Mouse (Mus musculus) megakaryocyte, adult 5-6 weeks (primary cell): ENCODE data around the gene Ascc2. TPM values are rescaled to one million over a fixed set of nuclear protein-coding genes. Genes with fewer than 3 reads are reported as not detected.

Experiments
- ATAC-seq: 2 replicates; pipeline ENCODE4 v1.8.0; 2016; ENCODE audit warnings: mild to moderate bottlenecking, inconsistent platforms; ENCODE audit not compliant: poor library complexity, severe bottlenecking
- total RNA-seq, 2 experiments: library from RNA; stranded (forward) in 1 of 2; stranded (reverse) in 1 of 2; fragments of 153-499, 151-499 nt in 1 of 2; fragments of 221-1000, 200-1000 nt in 1 of 2; gene quantifications; 2 replicates each; pipeline versions ENCODE4 v1.2.3 to v1.2.4; 2015 to 2017

Gene Ascc2
- 14.4 and 14.6 TPM in 2 replicates for total RNA-seq (2015)
- 15.7 and 16.0 TPM in 2 replicates for total RNA-seq (2017)

DNA sequence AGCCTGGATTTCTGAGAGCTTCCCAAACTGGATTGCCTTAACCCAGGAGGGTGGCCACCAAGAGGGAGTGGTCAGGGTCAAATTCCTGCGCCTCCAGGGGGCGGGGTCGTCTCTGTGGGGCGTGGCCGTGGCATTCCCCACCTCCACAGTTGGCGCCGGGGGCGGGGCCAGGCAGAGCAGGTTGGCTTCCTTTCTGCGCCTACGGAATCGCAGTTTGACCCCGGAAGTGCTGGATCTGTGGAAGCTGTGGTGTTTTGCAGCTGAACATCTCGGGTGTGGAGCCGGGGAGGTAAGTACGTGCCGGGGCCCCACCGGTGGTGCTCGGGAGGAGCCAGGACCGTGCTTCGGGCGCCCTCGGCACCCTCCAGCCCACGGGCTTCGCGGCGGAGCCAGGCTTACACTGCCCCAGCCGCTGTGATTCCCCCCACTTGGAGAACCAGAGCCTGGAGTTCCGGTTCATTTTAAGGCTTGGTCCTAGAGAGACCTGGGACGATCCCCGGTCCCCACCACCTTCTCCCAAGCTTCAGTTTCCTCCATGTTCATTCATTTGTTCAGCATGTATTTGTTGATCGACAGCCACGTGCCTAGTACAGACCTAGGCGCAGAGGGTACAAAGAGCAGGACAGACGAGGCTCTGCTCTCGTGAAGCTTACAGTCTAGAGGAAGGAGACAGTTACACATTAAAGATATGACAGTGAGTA is at the start of gene Ascc2:
Gene Ascc2 (plus strand): TSS at position 214 of the 701 bp plus-strand sequence.
- peak; percentile 98 for ATAC-seq

DNA sequence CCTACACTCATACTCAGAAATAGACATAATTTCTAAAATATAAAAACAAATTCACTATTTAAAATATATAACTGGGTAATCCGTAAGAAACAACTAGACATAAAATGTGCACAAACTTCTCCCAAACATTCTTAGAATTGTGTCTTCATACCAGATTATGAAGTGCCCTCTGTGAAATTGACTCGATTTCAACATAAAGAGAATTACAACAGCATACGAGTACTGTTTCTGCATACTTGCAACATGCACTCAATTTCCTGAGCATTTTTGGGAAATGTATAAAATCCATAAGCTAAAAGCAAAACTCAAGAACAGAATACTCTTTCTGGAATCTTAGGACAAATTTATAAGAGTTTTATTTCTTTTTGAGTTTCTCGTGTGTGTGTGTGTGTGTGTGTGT is 45.7 kb upstream of the Ascc2 start:
- peak; percentile 26; the same call in 1 of the 2 replicates for ATAC-seq

DNA sequence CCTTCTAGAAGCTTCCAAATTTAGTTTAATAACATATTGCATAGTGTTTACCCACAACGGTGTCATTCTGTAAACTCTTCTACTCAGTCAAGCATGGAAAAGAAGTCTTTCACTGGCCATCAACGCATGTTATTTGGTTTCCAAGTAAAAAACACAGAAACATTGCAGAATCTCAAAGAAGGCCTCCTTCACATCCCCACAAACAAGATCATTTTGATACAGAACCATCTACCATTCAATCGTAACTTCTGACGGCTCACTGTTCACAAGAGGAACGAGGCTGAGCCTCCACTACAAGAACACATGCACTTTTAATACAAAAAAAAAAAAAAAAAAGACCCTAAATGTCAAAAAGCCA is 44.1 kb upstream of the Ascc2 start:
- ATAC-seq = no peak

DNA sequence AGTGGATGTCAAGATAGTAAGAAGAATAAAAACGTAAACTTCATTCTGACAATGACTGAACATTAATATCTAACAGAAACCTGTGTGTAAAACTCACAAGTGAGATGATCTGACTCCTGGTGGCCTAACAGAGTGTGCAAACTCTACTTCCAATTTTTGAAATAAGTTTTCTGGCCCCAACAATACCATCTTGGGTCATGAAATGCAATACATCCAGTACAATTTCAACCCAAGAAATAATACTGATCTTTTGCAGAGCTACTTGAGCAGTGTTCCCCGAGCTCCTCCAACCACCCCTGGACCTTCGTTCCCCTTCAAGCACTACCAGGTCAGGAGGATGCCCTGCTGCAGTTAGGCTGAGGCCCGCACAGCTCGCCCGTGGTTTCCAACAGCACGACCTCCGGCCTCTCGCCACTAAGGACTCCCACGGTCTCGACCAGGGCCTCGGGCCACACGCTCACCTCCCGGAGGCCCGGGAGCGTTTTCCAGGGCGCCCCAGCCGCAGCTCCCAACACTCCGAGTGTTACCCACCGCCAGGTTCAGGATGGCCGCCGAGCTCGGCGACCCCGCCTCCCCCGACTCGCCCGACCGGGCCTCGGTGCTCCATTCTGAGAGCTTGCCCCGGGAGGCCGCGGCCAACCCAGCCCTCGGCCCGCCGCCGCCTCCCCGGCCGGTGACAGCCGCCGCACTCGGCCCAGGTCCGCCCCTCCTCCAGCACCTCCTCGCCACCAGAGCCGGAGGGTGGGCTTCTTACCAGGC is 43.5 kb upstream of the Ascc2 start:
- ATAC-seq = 0 out of 2 replicates have a peak, but pooled peaks have one; percentile 20

DNA sequence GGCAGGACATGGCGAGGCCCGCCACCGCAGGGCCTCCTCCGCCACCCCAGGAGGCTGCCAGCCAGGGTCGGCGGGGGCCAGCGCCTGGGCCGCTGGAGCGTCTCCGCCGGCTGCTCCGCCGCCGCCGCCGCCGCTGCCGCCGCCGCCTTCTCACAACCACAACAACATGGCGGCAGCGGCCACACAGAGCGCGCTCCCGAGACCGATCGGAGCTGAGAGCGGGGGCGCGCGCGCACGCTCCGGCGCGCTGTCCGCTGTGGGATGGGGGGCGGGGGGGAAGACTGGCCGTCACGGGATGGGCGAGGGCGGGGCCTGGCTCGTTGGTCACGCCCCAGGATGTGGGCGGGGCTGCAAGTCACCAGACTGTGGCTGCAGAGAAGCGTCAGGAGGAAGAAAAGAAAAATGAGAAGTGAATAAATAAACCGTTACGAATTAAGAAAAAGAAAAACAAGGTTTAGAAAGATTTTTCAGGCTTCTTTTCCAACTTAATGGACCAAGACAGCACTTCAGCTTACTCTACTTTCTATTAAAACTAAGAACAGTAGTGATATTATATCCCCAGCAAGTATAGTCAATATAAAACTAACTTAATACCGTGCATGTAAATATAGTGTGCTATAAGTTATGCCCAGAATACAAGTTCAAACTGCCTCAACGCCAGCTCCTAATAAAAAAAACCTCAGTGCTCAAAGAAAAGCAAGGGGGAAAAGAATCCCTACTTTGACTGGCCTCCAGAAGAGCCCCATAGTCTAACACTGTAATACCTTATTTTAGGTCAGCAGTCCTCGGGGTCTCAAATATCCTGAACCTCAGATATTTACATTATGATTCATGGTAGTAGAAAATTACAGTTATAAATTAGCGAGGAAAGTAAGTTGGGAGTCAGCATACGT is 42.7 kb upstream of the Ascc2 start, which contains the start of gene Mtmr3:
Gene Mtmr3 (minus strand): TSS at position 256 of the 893 bp plus-strand sequence.
- peak; percentile 95 for ATAC-seq

DNA sequence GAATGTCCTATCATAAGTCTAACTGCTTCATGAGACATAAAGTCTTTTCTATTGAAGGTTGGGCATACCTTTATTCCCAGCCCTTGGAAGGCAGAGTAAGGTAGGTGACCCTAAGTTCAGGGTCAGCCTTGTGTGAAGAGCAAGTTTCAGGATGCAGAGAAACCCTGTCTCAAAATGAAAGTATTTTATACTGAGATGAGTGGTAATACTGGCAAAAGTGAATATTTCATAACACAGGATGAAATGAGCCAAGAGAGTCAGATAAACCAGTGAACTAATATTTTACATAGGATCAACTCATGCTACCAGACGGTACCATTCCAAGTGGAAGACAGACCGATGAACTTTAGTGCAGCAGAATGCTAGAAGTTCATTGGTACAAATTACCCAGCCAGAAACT is 39.1 kb upstream of the Ascc2 start:
- no peak for ATAC-seq

DNA sequence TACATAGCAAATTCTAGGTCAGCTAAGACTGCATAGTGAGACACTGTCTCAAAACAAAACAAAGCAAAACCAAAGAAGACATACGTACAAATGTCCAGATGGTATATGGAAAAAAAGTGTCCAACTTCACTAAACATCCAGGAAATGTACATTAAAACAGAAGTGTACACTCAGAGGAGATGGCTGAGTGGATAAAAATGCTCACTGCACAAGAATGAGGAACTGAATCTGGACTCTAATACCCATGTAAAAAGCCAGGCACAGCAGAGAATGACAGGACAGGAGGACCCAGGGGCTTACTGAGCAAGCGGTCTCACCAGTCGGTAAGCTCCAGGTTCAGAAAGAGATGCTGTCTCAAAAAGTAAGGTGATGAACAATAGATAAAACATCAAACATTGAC is 37.6 kb upstream of the Ascc2 start:
- ATAC-seq = peak; percentile 87

DNA sequence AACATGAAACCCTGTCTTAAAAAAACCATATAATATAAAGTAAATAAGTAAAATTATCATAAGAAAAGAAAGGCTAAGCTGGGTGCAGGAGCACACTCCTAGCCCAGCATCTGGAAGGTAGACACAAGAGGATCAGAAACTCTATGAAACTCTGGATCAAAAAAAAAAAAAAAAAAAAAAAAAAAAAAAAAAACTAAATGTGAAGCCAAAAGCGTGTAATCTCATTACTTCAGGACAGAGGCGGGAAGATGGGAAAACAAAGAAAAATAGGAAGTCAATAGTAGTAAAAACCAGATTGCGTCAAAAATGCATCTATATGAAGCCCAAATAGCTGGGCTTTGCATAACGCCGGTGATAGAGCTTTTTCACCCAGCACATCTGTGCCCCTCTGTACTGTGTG is 35.7 kb upstream of the Ascc2 start:
- ATAC-seq = no peak

DNA sequence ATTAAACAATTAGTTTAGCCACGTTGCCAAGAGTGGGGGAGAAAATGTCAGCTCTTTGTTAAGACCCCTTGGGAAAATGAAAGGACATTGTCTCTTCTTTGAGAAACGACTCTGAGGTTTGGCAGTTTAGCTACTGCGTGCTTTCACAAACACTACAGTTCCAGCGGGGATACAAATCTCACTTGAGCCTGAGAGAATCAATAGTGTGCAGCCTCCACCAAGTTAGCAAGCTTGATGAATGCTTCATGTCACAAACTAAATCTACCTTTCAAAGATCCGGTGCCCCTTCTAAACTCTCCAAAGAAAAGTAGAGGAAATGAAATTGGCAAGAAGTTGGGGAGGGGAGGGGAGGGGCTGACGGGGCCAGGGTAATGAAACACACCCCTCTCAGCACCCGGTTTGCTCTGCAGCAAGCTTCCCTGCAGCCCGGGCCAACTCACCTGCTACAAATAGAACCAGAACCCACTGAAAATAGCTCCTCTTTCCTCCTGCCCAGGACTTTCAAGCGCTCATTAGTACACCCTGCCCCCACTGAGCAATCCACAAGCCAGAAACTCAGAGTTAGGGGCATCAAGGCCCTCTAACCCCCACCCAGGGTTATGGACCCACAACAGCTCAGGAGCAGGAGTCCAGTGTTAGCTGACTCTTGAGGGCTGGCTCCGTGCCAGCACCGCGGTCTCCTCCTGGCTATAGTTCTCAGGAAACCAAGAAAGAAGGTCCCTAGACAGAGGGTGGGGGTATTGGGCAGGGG is 34.7 kb upstream of the Ascc2 start:
- ATAC-seq = peak; percentile 34

DNA sequence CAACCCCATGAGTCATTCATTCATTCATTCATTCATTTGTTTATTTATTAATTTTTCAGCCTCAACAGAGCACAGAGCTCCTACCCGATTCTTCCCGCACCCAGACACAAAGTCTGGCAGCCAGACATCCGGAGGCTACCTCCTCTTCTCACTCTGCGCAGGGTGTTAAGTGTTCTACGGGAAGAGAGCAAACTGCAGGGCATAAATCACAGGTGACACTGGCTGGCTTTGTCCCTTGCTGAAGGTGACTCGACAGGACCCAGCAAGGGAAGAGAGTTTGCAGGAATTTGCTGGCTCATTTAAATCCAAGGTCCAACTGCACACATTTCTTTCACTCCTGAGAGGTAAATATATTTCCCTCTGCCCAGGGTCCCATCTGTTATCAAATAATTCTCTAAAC is 33.1 kb upstream of the Ascc2 start:
- no peak for ATAC-seq

DNA sequence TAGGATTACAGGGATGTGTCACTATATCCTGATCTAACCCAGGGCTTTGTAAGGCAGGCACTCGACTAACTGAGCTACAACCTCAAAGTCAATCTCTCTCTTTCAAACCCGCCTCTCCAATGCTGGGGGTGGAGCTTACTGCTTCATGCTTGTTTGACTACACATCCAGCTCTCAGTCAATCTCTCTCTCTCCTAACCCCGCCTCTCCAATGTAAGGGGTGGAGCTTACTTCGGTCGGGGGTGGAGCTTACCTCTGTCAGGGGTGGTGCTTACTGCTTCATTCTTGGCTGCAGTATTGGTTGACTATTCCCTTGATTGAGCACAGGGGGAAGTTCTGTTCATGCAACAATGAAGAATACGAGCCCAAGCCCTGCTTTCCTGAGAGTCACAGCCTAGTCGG is 32.1 kb upstream of the Ascc2 start:
- no peak for ATAC-seq

DNA sequence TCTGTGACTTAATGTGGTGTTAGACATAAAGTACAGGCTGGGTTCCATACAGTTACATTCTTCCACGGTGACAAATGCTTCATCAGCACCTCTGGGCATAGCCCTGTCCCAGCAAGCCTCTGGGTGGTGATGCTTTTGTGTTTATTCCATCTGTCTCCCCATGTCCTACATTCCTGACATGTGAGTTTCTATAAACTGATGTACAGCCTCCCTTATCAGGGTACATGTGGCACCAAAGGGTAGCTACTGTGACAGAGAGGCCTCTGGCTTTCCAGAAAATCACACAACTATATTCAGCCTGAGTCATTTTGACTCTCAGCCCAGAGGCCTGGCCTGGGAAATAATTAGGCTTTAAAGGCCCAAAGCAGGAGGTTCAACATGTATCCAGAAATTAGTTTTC is 31.0 kb upstream of the Ascc2 start:
- ATAC-seq = no peak

DNA sequence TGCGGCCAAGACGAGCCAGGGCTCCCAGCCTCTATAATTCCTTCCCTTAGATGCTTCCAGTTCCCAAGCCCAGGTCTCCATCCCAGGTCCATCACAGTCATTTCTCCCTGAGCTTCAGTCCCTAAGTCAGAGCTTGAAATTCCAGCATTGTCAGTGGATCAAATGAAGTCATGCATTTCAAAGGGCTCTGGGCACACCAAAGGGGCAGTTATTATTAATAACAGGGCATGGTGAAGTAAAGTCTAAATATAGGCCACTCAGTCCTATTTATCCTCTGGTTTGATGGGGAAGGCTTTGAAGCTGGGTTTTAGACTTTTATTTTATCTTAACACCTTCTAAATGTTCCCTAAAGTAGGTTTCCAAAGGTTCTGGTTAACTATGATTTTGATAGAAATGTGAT is 25.6 kb upstream of the Ascc2 start:
- ATAC-seq = no peak

DNA sequence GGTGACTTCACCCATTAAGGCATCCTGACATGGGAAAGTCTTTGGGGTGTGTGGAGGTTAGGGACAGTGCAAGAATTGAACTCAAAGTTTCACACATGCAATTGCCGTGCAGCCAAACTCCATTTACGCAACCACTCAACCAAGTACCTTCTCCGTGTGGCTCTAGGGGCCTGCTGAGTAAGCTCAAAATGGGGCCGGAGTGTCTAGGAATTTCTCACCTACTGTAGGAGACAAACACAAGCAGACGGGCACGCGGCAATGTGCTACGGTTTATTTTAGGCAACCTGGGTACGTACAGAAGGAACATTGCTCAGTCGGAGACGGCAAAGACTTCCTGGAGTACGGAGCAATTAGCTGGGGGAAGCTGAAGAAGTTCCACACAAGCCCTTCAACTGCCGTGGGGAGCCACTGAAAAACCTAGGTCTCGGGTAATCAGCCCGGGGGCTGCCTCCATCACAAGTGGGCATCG is 17.5 kb upstream of the Ascc2 start, which contains the start of gene Gm11032:
Gene Gm11032 (plus strand): TSS at position 51 of the 469 bp plus-strand sequence.
- ATAC-seq = no peak

DNA sequence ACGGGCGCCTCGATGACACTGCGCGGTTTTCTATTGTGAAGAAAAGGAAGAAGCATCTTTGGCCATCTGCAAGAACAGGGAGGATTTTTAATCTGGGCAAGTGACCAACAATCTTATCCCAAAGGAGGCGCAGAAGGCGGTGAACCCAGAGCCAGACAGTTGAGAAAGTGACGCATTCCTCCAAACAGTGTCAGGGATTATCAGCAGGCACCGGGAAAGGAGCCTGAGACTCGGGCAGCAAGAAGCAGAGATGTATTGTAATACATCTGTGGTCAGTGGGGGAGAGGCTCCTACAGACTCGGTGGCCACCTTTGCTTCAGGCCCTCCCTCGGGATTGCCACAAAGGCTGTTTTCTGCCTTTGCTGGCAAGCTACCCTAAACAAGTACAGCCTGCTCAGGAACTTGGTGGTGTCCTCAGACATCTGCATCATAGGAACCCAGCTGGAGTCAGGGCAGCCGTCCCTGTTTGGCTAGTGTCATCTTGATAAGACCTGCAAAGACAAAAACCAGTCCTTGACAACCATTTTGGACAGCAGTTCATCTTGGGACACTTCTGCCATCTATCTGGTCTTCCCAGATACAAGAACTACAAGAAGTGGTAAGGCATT is 16.9 kb upstream of the Ascc2 start:
- ATAC-seq = no peak

DNA sequence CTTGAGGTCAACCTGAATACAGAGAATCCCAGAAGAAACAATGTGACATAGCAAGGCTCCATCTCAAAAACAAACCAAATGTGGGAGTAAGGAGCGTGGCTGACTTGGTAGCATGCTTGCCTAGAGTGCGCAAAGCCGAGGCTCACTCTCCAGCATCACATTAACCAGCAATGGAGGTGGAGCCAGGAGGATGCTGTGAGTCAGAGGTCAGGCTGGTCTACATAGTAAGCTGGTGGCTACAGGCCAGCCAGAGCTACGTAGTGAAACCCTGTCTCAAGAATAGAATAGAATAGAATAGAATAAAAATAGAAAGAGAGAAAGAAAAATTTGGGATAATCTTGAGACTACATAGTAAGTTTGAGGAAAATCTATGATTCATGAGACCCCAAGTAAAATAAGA is 15.7 kb upstream of the Ascc2 start:
- no peak for ATAC-seq

DNA sequence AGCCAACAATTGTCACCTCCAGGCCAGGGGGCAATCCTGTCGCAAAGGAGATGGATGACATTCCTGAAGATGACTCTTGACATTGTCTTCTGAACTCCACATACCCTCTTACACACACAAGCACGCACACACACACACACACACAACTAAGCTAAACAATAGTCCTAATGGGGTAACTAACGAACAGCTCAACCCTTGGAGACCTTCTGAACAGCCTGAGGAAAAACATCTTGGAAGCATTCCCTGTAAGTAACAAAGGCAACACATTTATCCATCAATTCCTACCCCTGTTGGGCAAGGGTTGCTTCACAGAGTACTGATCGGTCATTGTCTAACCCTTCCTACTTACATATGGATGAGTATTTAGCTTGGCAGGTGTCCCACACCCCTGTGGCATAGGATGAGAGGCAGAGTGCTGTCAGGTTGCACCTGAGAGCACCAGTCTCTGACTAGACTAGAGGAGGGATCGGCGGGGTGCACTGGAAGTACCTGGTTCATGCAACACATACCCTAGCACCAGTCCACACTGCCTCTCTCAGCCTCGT is 15.0 kb upstream of the Ascc2 start:
- no peak for ATAC-seq

DNA sequence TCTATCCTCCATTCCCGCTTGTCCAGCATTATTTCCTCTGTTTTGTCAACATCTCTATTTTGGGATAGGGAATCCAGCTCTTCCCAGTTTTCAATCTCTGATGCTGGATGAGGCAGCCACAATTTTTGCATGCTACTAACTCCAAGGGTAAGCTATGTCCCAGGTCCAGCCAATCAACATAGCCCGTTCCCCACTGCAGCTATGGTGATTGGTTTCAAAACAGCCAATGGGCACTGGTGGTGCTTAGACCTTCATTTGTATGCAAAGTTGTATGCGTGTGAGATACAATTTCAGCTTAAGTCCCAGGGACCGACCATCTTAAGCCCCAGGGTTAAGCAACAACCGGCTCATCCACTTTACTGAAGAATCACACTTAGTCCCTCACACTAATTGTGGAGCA is 14.6 kb upstream of the Ascc2 start:
- no peak for ATAC-seq

DNA sequence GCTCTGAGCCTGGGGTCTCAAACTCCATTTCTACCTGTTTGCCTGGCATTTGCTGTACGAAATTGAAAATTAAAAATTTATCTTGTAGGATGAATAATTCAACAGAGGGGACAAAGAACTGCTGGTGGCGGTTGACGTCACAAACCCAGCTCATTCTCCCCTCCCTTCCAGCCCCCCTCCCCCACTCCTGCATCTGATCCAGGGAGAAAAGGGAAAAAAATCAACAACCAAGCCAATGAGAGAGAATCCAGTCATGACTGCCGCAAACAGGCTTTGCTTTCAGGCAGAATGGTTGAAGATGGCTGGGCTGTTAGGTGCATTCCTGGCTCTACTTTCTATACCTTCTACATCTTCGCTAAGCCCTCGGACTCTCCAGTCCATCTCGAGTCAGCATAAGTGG is 11.6 kb upstream of the Ascc2 start:
- no peak for ATAC-seq

DNA sequence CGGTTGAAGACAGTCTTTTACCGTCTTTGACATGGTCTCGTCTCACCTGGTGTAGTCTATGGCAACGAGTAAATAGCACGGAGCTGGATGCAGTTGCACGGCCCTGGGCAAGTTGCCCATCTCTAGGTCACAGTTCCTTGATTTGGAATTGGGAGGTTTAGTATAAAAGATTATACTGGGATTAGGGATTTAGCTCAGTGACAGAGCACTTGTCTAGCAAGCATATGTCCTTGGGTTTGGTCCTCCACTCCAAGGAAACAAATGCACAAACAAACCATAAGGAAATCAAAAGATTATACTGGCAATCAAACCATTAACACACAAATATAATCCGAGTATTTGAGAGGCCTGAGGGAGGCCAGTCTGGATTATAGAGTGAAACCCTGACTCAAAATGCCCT is 9.9 kb upstream of the Ascc2 start:
- ATAC-seq = no peak
